Mouse (Mus musculus) stomach, embryonic 14.5 days (tissue): ENCODE data around the gene Myrf. TPM values are rescaled to one million over a fixed set of nuclear protein-coding genes. Genes with fewer than 3 reads are reported as not detected.

Experiments used
- ATAC-seq: fragments of 200-750 bp; cut with Nextera tagmentation; 2 replicates; pipeline ENCODE4 v1.8.0; 2017; ENCODE audit warnings: low read depth, moderate TSS enrichment; ENCODE audit not compliant: insufficient number of reproducible peaks, insufficient read depth, low FRiP score
- H3K27ac ChIP-seq: fragments of 300-500 bp; sonication (generic); 2 replicates; pipeline ENCODE4 v1.5.1; 2014; ENCODE audit warnings: mild to moderate bottlenecking, low read length, moderate library complexity, mixed read lengths
- H3K27me3 ChIP-seq: fragments of 300-500 bp; sonication (generic); 2 replicates; pipeline ENCODE4 v1.6.1; 2014; ENCODE audit warnings: low read length, control low read depth, mixed read lengths; ENCODE audit not compliant: control insufficient read depth, insufficient read depth
- H3K36me3 ChIP-seq: fragments of 300-500 bp; sonication (generic); 2 replicates; pipeline ENCODE4 v1.6.1; 2014; ENCODE audit warnings: mild to moderate bottlenecking, control low read depth, low read length, moderate library complexity, mixed read lengths; ENCODE audit not compliant: control insufficient read depth, insufficient read depth
- H3K4me1 ChIP-seq: fragments of 300-500 bp; sonication (generic); 2 replicates; pipeline ENCODE4 v1.6.1; 2014; ENCODE audit warnings: low read length, control low read depth, mixed read lengths; ENCODE audit not compliant: control insufficient read depth, insufficient read depth
- H3K4me2 ChIP-seq: fragments of 300-500 bp; sonication (generic); replicated peaks from 2 replicates; pipeline ENCODE4 v1.6.1; 2014; ENCODE audit warnings: low read depth, low read length, control low read depth
- H3K4me3 ChIP-seq: fragments of 300-500 bp; sonication (generic); 2 replicates; pipeline ENCODE4 v1.5.1; 2014; ENCODE audit warnings: low read depth, low read length, control low read depth
- H3K9ac ChIP-seq: fragments of 300-500 bp; sonication (generic); replicated peaks from 2 replicates; pipeline ENCODE4 v1.6.1; 2014; ENCODE audit warnings: low read depth, mild to moderate bottlenecking, control low read depth, low read length, moderate library complexity, mixed read lengths
- H3K9me3 ChIP-seq: fragments of 300-500 bp; sonication (generic); 2 replicates; pipeline ENCODE4 v1.6.1; 2016; ENCODE audit warnings: low read depth, low read length, control low read depth; ENCODE audit not compliant: control insufficient read depth
- WGBS: fragments of 180-500 bp; shearing (Covaris S2); extraction: QIAGEN DNeasy Blood & Tissue Kit; methylation state at CpG from one replicate; pipeline ENCODE4 v1.1.7; 2014; 5-methylcytosine and 5-hydroxymethylcytosine counted together
- polyA plus RNA-seq: library from polyadenylated mRNA; unstranded; fragments of >200 nt; fragmentation: Nextera tagmentation; extraction: Ambion mirVana; gene quantifications from 2 replicates; pipeline ENCODE4 v1.2.1, GENCODE M21; 2014

Myrf gene
- polyA plus RNA-seq, 1 experiment from 2014 or later, result 28.4 TPM

GRCm38 (mm10) chr19:10224637-10225453 lies 15.7 kb downstream of the Myrf start:
- H3K27ac ChIP-seq, result peak overlapping the region; percentile 71; the same call in 1 of the 2 replicates

DNA sequence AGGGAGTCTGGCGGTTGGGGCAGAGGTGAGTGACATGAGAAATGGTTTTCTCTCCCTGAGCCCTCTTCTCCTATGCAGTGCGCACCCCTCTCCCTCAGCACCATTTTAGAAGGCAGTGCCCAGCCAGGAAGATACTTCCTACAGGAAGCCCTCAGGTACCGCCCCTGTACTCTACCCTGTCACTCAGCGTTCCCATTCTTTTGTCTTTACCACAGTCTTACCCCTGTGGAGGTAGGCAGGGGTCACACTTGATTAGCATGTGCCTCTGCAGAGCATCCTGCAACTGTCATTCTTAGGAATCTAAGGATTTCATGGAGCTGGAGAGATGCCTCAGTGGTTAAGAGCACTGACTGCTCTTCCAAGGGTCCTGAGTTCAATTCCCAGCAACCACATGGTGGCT lies 17.0 kb downstream of the Myrf start:
- no peaks in the 10 kb centered on the region for H3K9me3 ChIP-seq
- H3K9ac ChIP-seq, result no peak overlapping the region
- peaks cover 25% of the 10 kb centered on the region for H3K4me1 ChIP-seq
- no peak overlapping the region for H3K4me2 ChIP-seq
- peaks cover 3% of the 10 kb centered on the region; the same call in 1 of the 2 replicates for H3K36me3 ChIP-seq
- ATAC-seq, result no peak
- WGBS, result 65% methylated on average over 4 of the region's 4 CpGs
- H3K4me3 ChIP-seq, result no peak overlapping the region
- no peaks in the 10 kb centered on the region for H3K27me3 ChIP-seq
- 0 out of 2 replicates have a peak overlapping the region, but pooled peaks have one; percentile 4 for H3K27ac ChIP-seq

More at GRCm38 (mm10) chr19:10224637-10225453, 15.7 kb downstream of the Myrf start:
- peak; percentile 57 for ATAC-seq
- no peaks in the 10 kb centered on the region for H3K36me3 ChIP-seq
- WGBS, result 7% methylated on average over 26 of the region's 26 CpGs
- H3K4me2 ChIP-seq, result peak overlapping the region; percentile 35
- peak overlapping the region; percentile 25; the same call in 1 of the 2 replicates for H3K9ac ChIP-seq
- H3K4me1 ChIP-seq, result peaks cover 29% of the 10 kb centered on the region
- no peaks in the 10 kb centered on the region for H3K9me3 ChIP-seq
- no peaks in the 10 kb centered on the region for H3K27me3 ChIP-seq
- H3K4me3 ChIP-seq, result peak overlapping the region; percentile 15; the same call in 1 of the 2 replicates

DNA sequence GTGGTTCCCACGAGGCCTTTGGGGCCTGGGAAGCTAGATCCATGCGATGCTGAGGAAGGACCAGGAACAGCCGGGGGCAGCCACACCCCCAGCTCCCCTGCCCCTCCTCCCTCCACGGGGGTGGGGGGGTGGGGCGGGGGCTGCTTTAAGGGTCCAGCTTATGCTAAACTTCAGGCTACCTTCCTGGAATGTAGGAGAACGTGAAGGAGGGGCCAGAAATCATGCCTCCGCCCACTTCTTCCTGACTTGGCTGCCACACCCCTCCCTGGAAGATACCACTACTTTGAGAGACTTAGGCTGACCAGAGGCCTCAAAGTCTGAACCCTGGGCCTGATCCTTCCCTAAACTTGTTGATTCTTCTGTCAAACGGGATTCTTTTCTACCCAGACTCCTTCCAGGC lies 17.9 kb downstream of the Myrf start:
- no peaks in the 10 kb centered on the region for H3K9me3 ChIP-seq
- peaks cover 25% of the 10 kb centered on the region for H3K4me1 ChIP-seq
- H3K9ac ChIP-seq, result no peak overlapping the region
- no peak overlapping the region for H3K4me2 ChIP-seq
- WGBS, result 18% methylated on average over 8 of the region's 8 CpGs
- H3K27me3 ChIP-seq, result no peaks in the 10 kb centered on the region
- H3K27ac ChIP-seq, result peak overlapping the region; percentile 58; the same call in 1 of the 2 replicates
- no peak for ATAC-seq
- H3K36me3 ChIP-seq, result peaks cover 6% of the 10 kb centered on the region; the same call in 1 of the 2 replicates
- no peak overlapping the region for H3K4me3 ChIP-seq

- Histone ChIP-seq H3K36me3 (peaks cover 6% of the 10 kb centered on the region; the same call in 1 of the 2 replicates), H3K4me3 (no peak overlapping the region), H3K27me3 (no peaks in the 10 kb centered on the region), H3K27ac (no peak overlapping the region; the same call in 1 of the 2 replicates), H3K9me3 (no peaks in the 10 kb centered on the region), H3K4me2 (no peak overlapping the region), H3K4me1 (peaks cover 25% of the 10 kb centered on the region), H3K9ac (no peak overlapping the region)
- WGBS, result 23% methylated on average over 4 of the region's 4 CpGs
- ATAC-seq, result no peak
These were observed 19.0 kb downstream of the Myrf start for GRCm38 (mm10) chr19:10221585-10221984.

GRCm38 (mm10) chr19:10219593-10219992 lies 21.0 kb downstream of the Myrf start:
- WGBS, result 52% methylated on average over 6 of the region's 6 CpGs
- Histone ChIP-seq H3K9ac (no peak overlapping the region), H3K27ac (no peak overlapping the region), H3K27me3 (no peaks in the 10 kb centered on the region), H3K4me2 (no peak overlapping the region), H3K9me3 (no peaks in the 10 kb centered on the region), H3K36me3 (peaks cover 6% of the 10 kb centered on the region; the same call in 1 of the 2 replicates), H3K4me1 (peaks cover 15% of the 10 kb centered on the region), H3K4me3 (no peak overlapping the region)
- ATAC-seq, result no peak

GRCm38 (mm10) chr19:10219108-10219507 lies 21.4 kb downstream of the Myrf start:
- no peaks in the 10 kb centered on the region for H3K27me3 ChIP-seq
- H3K36me3 ChIP-seq, result peaks cover 6% of the 10 kb centered on the region; the same call in 1 of the 2 replicates
- H3K9me3 ChIP-seq, result no peaks in the 10 kb centered on the region
- H3K27ac ChIP-seq, result no peak overlapping the region
- WGBS, result 44% methylated on average over 3 of the region's 3 CpGs
- no peak overlapping the region for H3K9ac ChIP-seq
- H3K4me1 ChIP-seq, result peaks cover 10% of the 10 kb centered on the region
- ATAC-seq, result no peak
- H3K4me2 ChIP-seq, result no peak overlapping the region
- no peak overlapping the region for H3K4me3 ChIP-seq

DNA sequence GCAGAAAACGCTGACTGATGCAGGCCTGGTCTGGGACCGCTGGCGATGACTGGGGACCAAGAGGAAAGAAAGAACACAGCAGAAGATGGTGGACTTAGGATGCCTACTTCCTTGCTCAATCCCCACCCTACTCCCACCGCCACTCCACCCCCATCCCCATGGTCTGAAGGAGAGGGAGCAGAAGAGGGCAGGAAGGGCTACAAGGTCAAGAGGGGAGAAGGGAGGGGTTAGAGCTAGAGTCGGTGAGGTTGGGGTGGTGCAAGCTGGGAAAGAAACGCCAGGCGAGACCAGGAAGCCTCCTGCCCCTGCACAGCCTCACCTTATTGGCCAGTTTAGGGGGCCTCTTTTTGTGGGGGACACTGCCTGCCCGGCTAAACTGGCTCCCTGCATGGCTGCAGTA lies 24.4 kb downstream of the Myrf start:
- no peak for ATAC-seq
- Histone ChIP-seq H3K4me2 (no peak overlapping the region), H3K4me1 (no peaks in the 10 kb centered on the region), H3K27ac (no peak overlapping the region), H3K9me3 (no peaks in the 10 kb centered on the region), H3K27me3 (no peaks in the 10 kb centered on the region), H3K4me3 (no peak overlapping the region), H3K9ac (no peak overlapping the region), H3K36me3 (peaks cover 15% of the 10 kb centered on the region; the same call in 1 of the 2 replicates)
- 76% methylated on average over 8 of the region's 8 CpGs for WGBS

GRCm38 (mm10) chr19:10213796-10214471 lies 26.6 kb downstream of the Myrf start:
- Histone ChIP-seq H3K4me3 (no peak overlapping the region), H3K27ac (no peak overlapping the region), H3K36me3 (peaks cover 32% of the 10 kb centered on the region), H3K4me2 (no peak overlapping the region), H3K9me3 (no peaks in the 10 kb centered on the region), H3K4me1 (no peaks in the 10 kb centered on the region), H3K9ac (no peak overlapping the region), H3K27me3 (no peaks in the 10 kb centered on the region)
- no peak for ATAC-seq
- WGBS, result 87% methylated on average over 10 of the region's 10 CpGs
